In the genomic region with DNA sequence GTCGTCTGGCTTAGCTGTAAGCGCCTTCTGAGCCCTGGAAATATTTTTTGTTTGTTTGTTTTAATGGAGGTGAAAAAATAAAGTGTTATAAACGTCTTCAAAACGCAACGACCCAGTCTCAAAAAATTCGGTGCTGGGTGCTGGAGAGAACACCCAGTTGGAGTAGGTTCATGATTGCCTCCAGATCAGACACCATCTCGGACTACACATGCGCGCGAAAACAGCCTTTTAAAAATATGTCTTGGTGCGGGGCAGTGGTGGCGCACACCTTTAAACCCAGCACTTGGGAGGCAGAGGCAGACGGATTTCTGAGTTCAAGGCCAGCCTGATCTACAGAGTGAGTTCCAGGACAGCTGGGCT, we compare ENCODE assay signal across 8 mouse cellular contexts. TPM values are rescaled to one million over a fixed set of nuclear protein-coding genes. Genes with fewer than 3 reads are reported as not detected.
DNase-seq lines count a peak whose midpoint lies in the region; ATAC-seq and TF ChIP-seq lines count a peak whose summit lies in the region.

No protein-coding gene starts in this region.

- H3K9ac ChIP-seq in hindbrain, embryonic 14.5 days = peak overlapping the region; percentile 84
- peak overlapping the region; percentile 90 for H3K9ac ChIP-seq in lung, embryonic 15.5 days
- H3K9ac ChIP-seq in stomach, embryonic 16.5 days (ENCODE audit: low read length) = peak overlapping the region; percentile 94

- intact Hi-C loops in heart, postnatal 10 days (cut with DNase I) = loop anchor here (2.0 to 5.0 kb wide), 2 partner anchors 18 to 186 kb away; a partner anchor contains a TSS

- H3K4me3 ChIP-seq in heart, embryonic 10.5 days = peak overlapping the region; percentile 89
- H3K4me3 ChIP-seq in C2C12 (ENCODE audit: insufficient read depth, poor library complexity, severe bottlenecking) = peak overlapping the region; percentile 63
- H3K4me3 ChIP-seq in hindbrain, embryonic 14.5 days (replicated peaks; ENCODE audit: low read length) = peak overlapping the region; percentile 74
- H3K4me3 ChIP-seq in lung, embryonic 15.5 days = peak overlapping the region; percentile 85
- H3K4me3 ChIP-seq in stomach, embryonic 16.5 days (replicated peaks; ENCODE audit: low read length) = peak overlapping the region; percentile 77

- no peak for DNase-seq in heart, embryonic 10.5 days (ENCODE audit: low spot score)
- DNase-seq in heart, postnatal 10 days = no peak
- DNase-seq in cerebellum, adult 18-20 months = peak; percentile 44 to 51
- DNase-seq in hindbrain, embryonic 14.5 days (ENCODE audit: low spot score) = peak; percentile 29
- DNase-seq in urinary bladder, postnatal 25 days (ENCODE audit: low spot score) = no peak

- peaks cover 16% of the 10 kb centered on the region; the same call in 1 of the 2 replicates for H3K4me1 ChIP-seq in heart, embryonic 10.5 days
- peaks cover 21% of the 10 kb centered on the region; the same call in 1 of the 2 replicates for H3K4me1 ChIP-seq in hindbrain, embryonic 14.5 days (replicated peaks; ENCODE audit: control insufficient read depth, insufficient read depth, low read length)
- H3K4me1 ChIP-seq in lung, embryonic 15.5 days = peaks cover 24% of the 10 kb centered on the region
- H3K4me1 ChIP-seq in stomach, embryonic 16.5 days (ENCODE audit: control insufficient read depth, insufficient read depth, low read length) = peaks cover 15% of the 10 kb centered on the region; the same call in 1 of the 2 replicates

- peaks cover 16% of the 10 kb centered on the region for H3K36me3 ChIP-seq in heart, embryonic 10.5 days
- peaks cover 24% of the 10 kb centered on the region for H3K36me3 ChIP-seq in C2C12 (ENCODE audit: control insufficient read depth, insufficient read depth)
- H3K36me3 ChIP-seq in hindbrain, embryonic 14.5 days (replicated peaks; ENCODE audit: control insufficient read depth, insufficient read depth) = peaks cover 13% of the 10 kb centered on the region
- H3K36me3 ChIP-seq in lung, embryonic 15.5 days = peaks cover 8% of the 10 kb centered on the region; the same call in 1 of the 2 replicates
- no peaks in the 10 kb centered on the region; the same call in none of the 2 replicates for H3K36me3 ChIP-seq in stomach, embryonic 16.5 days (ENCODE audit: control insufficient read depth, insufficient read depth, low read length)

- H3K79me3 ChIP-seq in C2C12 (ENCODE audit: low read depth) = peaks cover 32% of the 10 kb centered on the region

- peak overlapping the region; percentile 72 for H3ac ChIP-seq in C2C12 (ENCODE audit: control insufficient read depth, insufficient read length, low read depth)

- no peak for ATAC-seq in hindbrain, embryonic 14.5 days (ENCODE audit: low FRiP score)
- ATAC-seq in lung, embryonic 15.5 days (ENCODE audit: borderline replicate concordance, extremely low read depth, low FRiP score, low TSS enrichment) = no peak
- ATAC-seq in stomach, embryonic 16.5 days (ENCODE audit: insufficient read depth, low FRiP score) = no peak

- WGBS in heart, embryonic 10.5 days = 4% methylated on average over 13 of the region's 13 CpGs
- 6% methylated on average over 13 of the region's 13 CpGs for WGBS in hindbrain, embryonic 14.5 days
- WGBS in lung, embryonic 15.5 days = 4% methylated on average over 13 of the region's 13 CpGs
- 5% methylated on average over 13 of the region's 13 CpGs for WGBS in stomach, embryonic 16.5 days

- peak overlapping the region; percentile 99 for H3K27ac ChIP-seq in heart, embryonic 10.5 days
- H3K27ac ChIP-seq in hindbrain, embryonic 14.5 days = no peak overlapping the region
- peak overlapping the region; percentile 88 for H3K27ac ChIP-seq in lung, embryonic 15.5 days
- peak overlapping the region; percentile 84 for H3K27ac ChIP-seq in stomach, embryonic 16.5 days (ENCODE audit: low read length)

- no peak for TF ChIP-seq CTCF in C2C12 (IDR thresholded peaks at IDR 0.05; ENCODE audit: control insufficient read depth, insufficient read depth, insufficient read length)

- H3K27me3 ChIP-seq in heart, embryonic 10.5 days (ENCODE audit: insufficient read depth, poor library complexity, severe bottlenecking) = no peaks in the 10 kb centered on the region
- H3K27me3 ChIP-seq in C2C12 (ENCODE audit: control insufficient read depth, insufficient read depth, insufficient read length) = no peaks in the 10 kb centered on the region
- no peaks in the 10 kb centered on the region for H3K27me3 ChIP-seq in hindbrain, embryonic 14.5 days (ENCODE audit: control insufficient read depth, insufficient read depth, low read length)
- no peaks in the 10 kb centered on the region for H3K27me3 ChIP-seq in lung, embryonic 15.5 days
- H3K27me3 ChIP-seq in stomach, embryonic 16.5 days (ENCODE audit: control insufficient read depth, insufficient read depth, low read length) = no peaks in the 10 kb centered on the region

- H3K9me3 ChIP-seq in heart, embryonic 10.5 days = no peaks in the 10 kb centered on the region
- no peaks in the 10 kb centered on the region for H3K9me3 ChIP-seq in hindbrain, embryonic 14.5 days (ENCODE audit: control insufficient read depth, low read length)
- H3K9me3 ChIP-seq in lung, embryonic 15.5 days = no peaks in the 10 kb centered on the region
- H3K9me3 ChIP-seq in stomach, embryonic 16.5 days (replicated peaks; ENCODE audit: control insufficient read depth, low read length) = no peaks in the 10 kb centered on the region

- peaks cover 45% of the 10 kb centered on the region for H3K79me2 ChIP-seq in C2C12 (ENCODE audit: control insufficient read depth, insufficient read depth)

- H3K4me2 ChIP-seq in hindbrain, embryonic 14.5 days (replicated peaks) = peak overlapping the region; percentile 62
- peak overlapping the region; percentile 68 for H3K4me2 ChIP-seq in lung, embryonic 15.5 days
- H3K4me2 ChIP-seq in stomach, embryonic 16.5 days (ENCODE audit: low read depth, low read length) = peak overlapping the region; percentile 64

TF ChIP-seq in C2C12, 6 proteins besides CTCF, POLR2A, EP300 and RAD21:
- no peak for TF ChIP-seq FOSL1 (IDR thresholded peaks at IDR 0.05; ENCODE audit: insufficient read depth, low read length, poor library complexity, severe bottlenecking)
- TF ChIP-seq CEBPB (IDR thresholded peaks at IDR 0.05; ENCODE audit: low read depth) = no peak
- TF ChIP-seq MYOD1 (IDR thresholded peaks at IDR 0.05; ENCODE audit: control insufficient read depth, insufficient read length, low read depth) = no peak
- TF ChIP-seq MAX (IDR thresholded peaks at IDR 0.05) = no peak
- no peak for TF ChIP-seq MYOG (IDR thresholded peaks at IDR 0.05; ENCODE audit: control insufficient read depth, extremely low read depth, insufficient read length)
- TF ChIP-seq USF1 (IDR thresholded peaks at IDR 0.05; ENCODE audit: low read depth) = no peak

RNA-seq across cellular contexts. Expression of a gene that starts 1.1 kb away (rescaled TPM):
- 31.4 and 40.2 TPM in 2 replicates for polyA plus RNA-seq in heart, embryonic 10.5 days (2016; fragmentation: Nextera tagmentation; extraction: Ambion mirVana)
- total RNA-seq in heart, postnatal 10 days (2021) = 10 to 100 TPM; 24.0 to 30.2 TPM
- 15.3 TPM for polyA plus RNA-seq in C2C12 (2012; fragmentation: generic; extraction: Trizol)
- polyA plus RNA-seq in hindbrain, embryonic 14.5 days (2014; fragmentation: Nextera tagmentation; extraction: Ambion mirVana) = 39.6 and 44.1 TPM in 2 replicates
- 38.0 and 38.6 TPM in 2 replicates for polyA plus RNA-seq in lung, embryonic 15.5 days (2015; fragmentation: Nextera tagmentation; extraction: Ambion mirVana)
- polyA plus RNA-seq in stomach, embryonic 16.5 days (2015; fragmentation: Nextera tagmentation; extraction: Ambion mirVana) = 30.0 and 33.4 TPM in 2 replicates

RNA-seq across cellular contexts. Expression of a gene that starts 18.1 kb away (rescaled TPM):
- polyA plus RNA-seq in heart, embryonic 10.5 days (2016; fragmentation: Nextera tagmentation; extraction: Ambion mirVana) = 45.6 and 65.3 TPM in 2 replicates
- total RNA-seq in heart, postnatal 10 days (2021) = 100 to 1,000 TPM; 326 to 361 TPM
- polyA plus RNA-seq in C2C12 (2012; fragmentation: generic; extraction: Trizol) = 10.1 TPM
- polyA plus RNA-seq in hindbrain, embryonic 14.5 days (2014; fragmentation: Nextera tagmentation; extraction: Ambion mirVana) = 34.6 and 41.7 TPM in 2 replicates
- polyA plus RNA-seq in lung, embryonic 15.5 days (2015; fragmentation: Nextera tagmentation; extraction: Ambion mirVana) = 22.9 and 36.1 TPM in 2 replicates
- 28.4 and 32.8 TPM in 2 replicates for polyA plus RNA-seq in stomach, embryonic 16.5 days (2015; fragmentation: Nextera tagmentation; extraction: Ambion mirVana)

RNA-seq across cellular contexts. Expression of a gene that starts 19.1 kb away (rescaled TPM):
- not detected in 2 replicates for polyA plus RNA-seq in heart, embryonic 10.5 days (2016; fragmentation: Nextera tagmentation; extraction: Ambion mirVana)
- total RNA-seq in heart, postnatal 10 days (2021) = under 1 TPM; 0.20 to 0.55 TPM
- polyA plus RNA-seq in C2C12 (2012; fragmentation: generic; extraction: Trizol) = not detected
- 0.11 TPM in 1 of 2 replicates, not detected in the other for polyA plus RNA-seq in hindbrain, embryonic 14.5 days (2014; fragmentation: Nextera tagmentation; extraction: Ambion mirVana)
- 0.09 TPM in 1 of 2 replicates, not detected in the other for polyA plus RNA-seq in lung, embryonic 15.5 days (2015; fragmentation: Nextera tagmentation; extraction: Ambion mirVana)
- 0.17 TPM in 1 of 2 replicates, not detected in the other for polyA plus RNA-seq in stomach, embryonic 16.5 days (2015; fragmentation: Nextera tagmentation; extraction: Ambion mirVana)

Comparison
In these comparisons a context has a peak if more than half of its experiments do, and no peak if none do; other contexts are left out.
1. DNase-seq: peak in cerebellum, adult 18-20 months (2 of 2) and hindbrain, embryonic 14.5 days (single experiment); none in heart, embryonic 10.5 days (single experiment), heart, postnatal 10 days (0 of 2) and urinary bladder, postnatal 25 days (single experiment).
2. Peak in every context shown above with its lines, with median percentiles within 50 percentile points of each other: H3K4me3 ChIP-seq, H3K4me2 ChIP-seq and H3K9ac ChIP-seq.